Mouse (Mus musculus): Measurements from ENCODE around the gene Rala.

DNA sequence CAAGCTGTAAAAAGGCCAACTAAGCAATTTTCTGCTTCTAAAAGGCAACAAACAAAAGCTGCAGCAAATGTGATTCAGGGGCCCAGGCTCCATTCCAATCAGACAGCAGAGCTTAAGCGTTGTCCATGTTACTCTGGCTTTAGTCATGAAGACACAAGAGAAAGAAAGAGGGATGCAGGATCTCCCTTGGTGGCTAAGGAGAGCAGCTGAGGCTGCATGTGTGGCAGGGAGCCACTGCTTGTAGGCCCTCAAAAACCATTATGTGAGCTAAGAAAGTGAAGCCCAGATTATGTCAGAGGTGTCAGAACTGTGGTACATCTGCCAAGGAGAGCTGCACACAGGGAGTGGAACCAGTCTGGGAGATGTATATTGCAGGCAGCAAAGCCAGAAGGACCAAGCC is 36.7 kb downstream of the Rala start:
- TF ChIP-seq TAL1 (conservative IDR thresholded peaks at IDR 0.05; ENCODE audit: low read depth, low read length) (no peak), CTCF (IDR thresholded peaks at IDR 0.05; ENCODE audit: low read depth, low read length) (no peak), GATA1 (IDR thresholded peaks at IDR 0.05; ENCODE audit: borderline replicate concordance, low read length) (no peak), POLR2AphosphoS5 (IDR thresholded peaks at IDR 0.05; ENCODE audit: insufficient replicate concordance, low read depth, low read length) (no peak)

Data from G1E (cell line).